Mouse (Mus musculus) forebrain, embryonic 13.5 days (tissue): ENCODE results near the gene Ubxn2a. TPM values are rescaled to one million over a fixed set of nuclear protein-coding genes. Genes with fewer than 3 reads are reported as not detected.
"Not testable (repeated sequence)": the region's sequence is repeated elsewhere in the genome, so short reads cannot be mapped to it uniquely, and the experiment has no call there.

Experiments
- ATAC-seq: fragments of 200-750 bp; cut with Nextera tagmentation; 2 replicates; pipeline ENCODE4 v1.8.0; 2017
- H3K27ac ChIP-seq: fragments of 300-500 bp; sonication (generic); 2 replicates; pipeline ENCODE4 v1.5.1; 2015; ENCODE audit warnings: inconsistent platforms, mild to moderate bottlenecking, moderate library complexity
- H3K27me3 ChIP-seq: fragments of 300-500 bp; sonication (generic); 2 replicates; pipeline ENCODE4 v1.6.1; 2015; ENCODE audit warnings: mild to moderate bottlenecking, inconsistent platforms
- H3K36me3 ChIP-seq: fragments of 300-500 bp; sonication (generic); 2 replicates; pipeline ENCODE4 v1.6.1; 2015; ENCODE audit warnings: mild to moderate bottlenecking, inconsistent platforms; ENCODE audit not compliant: poor library complexity, severe bottlenecking
- H3K4me1 ChIP-seq: fragments of 300-500 bp; sonication (generic); 2 replicates; pipeline ENCODE4 v1.6.1; 2015; ENCODE audit warnings: inconsistent platforms
- H3K4me2 ChIP-seq: fragments of 300-500 bp; sonication (generic); 2 replicates; pipeline ENCODE4 v1.6.1; 2015; ENCODE audit warnings: inconsistent platforms, mild to moderate bottlenecking, moderate library complexity
- H3K4me3 ChIP-seq: fragments of 300-500 bp; sonication (generic); 2 replicates; pipeline ENCODE4 v1.5.1; 2015; ENCODE audit warnings: mild to moderate bottlenecking, inconsistent platforms
- H3K9ac ChIP-seq: fragments of 300-500 bp; sonication (generic); 2 replicates; pipeline ENCODE4 v1.6.1; 2015; ENCODE audit warnings: mild to moderate bottlenecking, inconsistent platforms
- H3K9me3 ChIP-seq: fragments of 300-500 bp; sonication (generic); replicated peaks from 2 replicates; pipeline ENCODE4 v1.6.1; 2016; ENCODE audit warnings: inconsistent platforms
- WGBS: fragments of 180-500 bp; shearing (Covaris S2); methylation state at CpG from one replicate; pipeline ENCODE4 v1.1.7; 2015; 5-methylcytosine and 5-hydroxymethylcytosine counted together
- polyA plus RNA-seq: library from polyadenylated mRNA; unstranded; fragments of >200 nt; fragmentation: Nextera tagmentation; extraction: Ambion mirVana; gene quantifications from 2 replicates; pipeline ENCODE4 v1.2.1, GENCODE M21; 2015

Ubxn2a gene
- polyA plus RNA-seq, 1 experiment from 2014 or later: 47.2 TPM

DNA sequence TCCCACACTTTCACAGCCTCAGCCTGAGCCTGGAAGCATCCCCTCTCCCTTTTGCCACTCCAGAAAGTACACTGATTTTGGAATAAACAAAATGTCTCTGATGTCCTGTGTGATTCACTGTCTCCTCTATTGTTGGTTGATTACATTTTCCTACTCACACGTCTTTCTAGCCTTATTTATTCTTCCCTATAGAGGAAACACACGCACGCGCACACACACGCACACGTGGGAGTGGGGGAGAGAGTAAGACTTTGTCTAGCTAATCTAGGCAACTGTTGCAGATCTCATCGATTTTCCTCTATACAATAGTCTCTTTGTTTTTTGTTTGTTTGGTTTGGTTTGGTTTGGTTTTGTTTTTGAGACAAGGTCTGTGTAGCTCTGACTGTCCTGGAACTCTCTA, 886 bp upstream of the Ubxn2a start:
- 94% methylated on average over 7 of the region's 7 CpGs for WGBS
- H3K4me1 ChIP-seq: peaks cover 3% of the 10 kb centered on the region; the same call in 1 of the 2 replicates
- H3K4me3 ChIP-seq: no peak overlapping the region

DNA sequence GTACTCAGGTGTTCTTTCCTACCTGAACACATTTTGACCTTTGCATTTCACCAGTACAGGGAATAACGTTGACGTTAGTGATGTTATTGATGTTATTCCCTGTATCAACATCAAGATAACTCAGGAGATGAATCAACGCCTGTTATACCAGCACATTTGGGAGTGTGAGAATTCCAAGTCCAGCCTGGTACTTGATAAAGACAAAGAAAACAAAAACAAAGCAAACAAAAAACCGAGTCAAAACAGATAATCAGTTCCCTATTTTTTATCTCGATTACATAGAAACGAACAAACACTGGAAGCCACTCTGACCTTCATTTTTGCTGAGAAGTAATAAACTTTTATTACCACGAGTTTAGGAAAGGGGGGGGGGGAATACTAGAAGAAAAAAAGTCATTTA, 1.0 kb downstream of the Ubxn2a start:
- Histone ChIP-seq H3K4me2 (peak overlapping the region; percentile 78), H3K9me3 (no peaks in the 10 kb centered on the region), H3K27me3 (no peaks in the 10 kb centered on the region), H3K4me1 (peaks cover 3% of the 10 kb centered on the region; the same call in 1 of the 2 replicates), H3K36me3 (peaks cover 4% of the 10 kb centered on the region; the same call in 1 of the 2 replicates), H3K27ac (no peak overlapping the region), H3K9ac (peak overlapping the region; percentile 86), H3K4me3 (peak overlapping the region; percentile 69)
- WGBS: 61% methylated on average over 7 of the region's 7 CpGs
- no peak for ATAC-seq

More for the DNA sequence above, 886 bp upstream of the Ubxn2a start:
- Histone ChIP-seq H3K9ac (no peak overlapping the region), H3K9me3 (no peaks in the 10 kb centered on the region), H3K36me3 (no peaks in the 10 kb centered on the region), H3K27ac (no peak overlapping the region), H3K4me2 (no peak overlapping the region), H3K27me3 (no peaks in the 10 kb centered on the region)
- no peak for ATAC-seq

DNA sequence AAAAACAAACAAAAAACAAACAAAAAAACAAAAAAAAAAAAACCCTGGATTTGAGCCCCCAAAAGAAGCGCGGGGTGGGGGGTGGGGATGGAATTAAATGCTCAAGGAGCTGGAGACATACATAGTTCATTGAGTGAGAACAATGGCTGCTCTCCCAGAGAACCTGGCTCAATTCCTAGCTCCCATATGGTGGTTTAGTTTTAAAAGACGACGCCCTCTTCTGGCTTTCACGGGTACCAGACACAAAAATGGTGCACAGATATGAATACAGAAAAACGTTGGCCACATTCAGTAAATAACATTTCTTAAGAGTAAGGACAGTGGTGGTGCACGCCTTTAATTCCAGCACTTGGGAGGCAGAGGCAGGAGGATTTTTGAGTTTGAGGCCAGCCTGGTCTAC, 1.6 kb downstream of the Ubxn2a start:
- no peak overlapping the region for H3K27ac ChIP-seq
- H3K27me3 ChIP-seq: no peaks in the 10 kb centered on the region
- H3K9ac ChIP-seq: no peak overlapping the region
- H3K4me3 ChIP-seq: 0 out of 2 replicates have a peak overlapping the region, but pooled peaks have one; percentile 69
- peaks cover 3% of the 10 kb centered on the region; the same call in 1 of the 2 replicates for H3K4me1 ChIP-seq
- ATAC-seq: no peak
- H3K36me3 ChIP-seq: peaks cover 9% of the 10 kb centered on the region; the same call in 1 of the 2 replicates
- 64% methylated on average over 7 of the region's 7 CpGs for WGBS
- H3K9me3 ChIP-seq: no peaks in the 10 kb centered on the region
- peak overlapping the region; percentile 78; the same call in 1 of the 2 replicates for H3K4me2 ChIP-seq

DNA sequence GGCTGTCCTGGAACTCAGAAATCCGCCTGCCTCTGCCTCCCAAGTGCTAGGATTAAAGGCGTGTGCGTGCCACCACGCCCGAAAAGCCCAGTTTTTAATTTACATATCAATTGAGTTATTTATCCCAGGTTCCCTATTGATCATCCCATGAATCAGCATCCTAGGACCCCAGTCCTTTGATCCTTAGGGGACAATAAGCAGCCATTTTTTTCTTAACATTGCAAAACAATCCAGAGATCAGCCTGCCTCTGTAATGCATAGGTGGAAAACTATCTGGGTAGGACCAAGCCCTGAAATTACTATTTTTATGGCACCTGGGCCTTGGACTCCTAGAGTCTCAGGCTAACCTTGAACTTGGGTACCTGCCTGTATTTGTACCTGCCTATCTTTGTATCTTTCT, 9.5 kb downstream of the Ubxn2a start:
- Histone ChIP-seq H3K27ac (no peak overlapping the region), H3K9ac (no peak overlapping the region), H3K4me2 (no peak overlapping the region), H3K36me3 (peaks cover 28% of the 10 kb centered on the region), H3K27me3 (no peaks in the 10 kb centered on the region), H3K4me1 (no peaks in the 10 kb centered on the region), H3K9me3 (no peaks in the 10 kb centered on the region), H3K4me3 (no peak overlapping the region)
- WGBS: 89% methylated on average over 5 of the region's 5 CpGs
- ATAC-seq: no peak

DNA sequence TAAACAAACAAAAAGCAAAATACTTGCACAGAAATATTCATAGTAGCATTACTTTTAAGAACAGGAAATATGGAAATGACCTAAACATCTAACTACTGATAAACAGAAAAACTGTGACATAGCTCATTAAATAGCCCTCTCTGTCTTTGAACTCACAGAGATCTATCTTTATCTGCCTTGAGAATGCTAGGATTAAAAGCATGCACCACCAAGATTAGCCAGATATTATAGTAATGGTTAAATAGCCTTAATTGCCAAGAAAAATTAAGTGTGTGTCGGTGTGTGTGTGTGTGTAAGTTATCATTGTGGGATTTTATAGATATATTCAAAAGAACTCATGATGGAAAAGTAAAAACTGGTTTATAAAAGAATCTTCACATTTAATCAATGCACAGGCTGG, 17.6 kb downstream of the Ubxn2a start:
- Histone ChIP-seq H3K4me1 (no peaks in the 10 kb centered on the region), H3K36me3 (peaks cover 33% of the 10 kb centered on the region), H3K4me2 (no peak overlapping the region), H3K4me3 (no peak overlapping the region), H3K27me3 (no peaks in the 10 kb centered on the region), H3K9me3 (no peaks in the 10 kb centered on the region), H3K27ac (no peak overlapping the region), H3K9ac (no peak overlapping the region)
- WGBS: 91% methylated on average over 1 of the region's 1 CpGs
- ATAC-seq: no peak

DNA sequence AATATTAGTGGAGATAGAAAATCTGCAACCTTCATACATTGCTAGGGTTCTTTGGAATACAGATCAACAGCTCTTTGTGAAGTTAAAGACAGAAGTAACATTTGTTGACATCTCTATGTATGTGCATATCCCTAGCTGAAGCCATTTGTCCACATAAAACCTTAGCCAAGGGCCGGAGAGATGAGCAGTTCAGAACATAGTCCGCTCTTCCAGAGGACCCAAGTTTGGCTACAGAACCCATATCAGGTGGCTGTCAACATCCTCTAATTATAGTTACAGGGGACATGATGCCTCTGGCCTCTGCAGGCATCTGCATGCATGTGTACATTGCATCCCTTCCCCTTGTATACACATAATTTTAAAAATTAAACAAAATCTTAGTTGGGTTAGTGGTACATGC, 18.3 kb downstream of the Ubxn2a start:
- H3K9ac ChIP-seq: no peak overlapping the region
- no peaks in the 10 kb centered on the region for H3K4me1 ChIP-seq
- no peak for ATAC-seq
- no peak overlapping the region for H3K4me3 ChIP-seq
- no peak overlapping the region for H3K4me2 ChIP-seq
- no peak overlapping the region for H3K27ac ChIP-seq
- H3K36me3 ChIP-seq: peaks cover 38% of the 10 kb centered on the region
- 98% methylated on average over 2 of the region's 2 CpGs for WGBS
- H3K27me3 ChIP-seq: no peaks in the 10 kb centered on the region
- H3K9me3 ChIP-seq: no peaks in the 10 kb centered on the region

DNA sequence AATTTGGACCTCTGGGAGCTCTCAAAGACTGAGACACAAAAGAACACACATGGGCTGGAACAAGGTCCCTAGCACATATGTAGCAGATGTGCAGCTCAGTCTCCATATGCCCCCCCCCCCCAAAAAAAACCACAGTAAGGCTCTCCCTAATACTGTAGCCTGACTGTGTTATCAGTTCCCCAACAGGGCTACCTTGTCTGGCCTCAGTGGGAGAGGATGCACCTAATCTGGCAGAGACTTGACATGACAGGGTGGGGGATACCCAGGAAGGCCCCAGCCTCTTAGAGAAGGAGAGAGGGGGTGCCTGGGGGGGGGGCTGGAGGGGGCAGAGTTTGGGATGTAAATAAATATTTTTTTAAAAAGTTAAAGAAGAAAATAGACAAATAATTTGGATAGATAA, 18.8 kb downstream of the Ubxn2a start:
- H3K27me3 ChIP-seq: no peaks in the 10 kb centered on the region
- H3K27ac ChIP-seq: no peak overlapping the region
- H3K4me1 ChIP-seq: no peaks in the 10 kb centered on the region
- peaks cover 34% of the 10 kb centered on the region for H3K36me3 ChIP-seq
- H3K9me3 ChIP-seq: no peaks in the 10 kb centered on the region
- no peak overlapping the region for H3K4me2 ChIP-seq
- no peak for ATAC-seq
- no peak overlapping the region for H3K9ac ChIP-seq
- H3K4me3 ChIP-seq: no peak overlapping the region

DNA sequence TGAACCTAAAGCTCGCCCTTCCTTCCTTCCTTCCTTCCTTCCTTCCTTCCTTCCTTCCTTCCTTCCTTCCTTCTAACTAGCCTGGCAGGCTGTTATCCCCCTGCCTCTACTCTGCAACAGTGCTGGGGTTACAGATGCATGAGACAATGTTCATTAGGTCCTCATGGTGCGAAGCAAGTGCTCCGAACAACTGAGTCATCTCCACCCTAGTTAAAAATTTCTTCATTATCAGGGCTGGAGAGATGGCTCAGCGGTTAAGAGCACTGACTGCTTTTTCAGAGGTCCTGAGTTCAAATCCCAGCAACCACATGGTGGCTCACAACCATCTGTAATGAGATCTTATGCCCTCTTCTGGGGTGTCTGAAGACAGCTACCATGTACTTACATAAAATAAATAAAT, 20.9 kb downstream of the Ubxn2a start:
- not testable (repeated sequence) for H3K27ac ChIP-seq, ATAC-seq, H3K4me2 ChIP-seq, H3K27me3 ChIP-seq, H3K9ac ChIP-seq, H3K4me3 ChIP-seq, H3K9me3 ChIP-seq, H3K4me1 ChIP-seq
- peaks cover 30% of the 10 kb centered on the region for H3K36me3 ChIP-seq
- 99% methylated on average over 4 of the region's 4 CpGs for WGBS

DNA sequence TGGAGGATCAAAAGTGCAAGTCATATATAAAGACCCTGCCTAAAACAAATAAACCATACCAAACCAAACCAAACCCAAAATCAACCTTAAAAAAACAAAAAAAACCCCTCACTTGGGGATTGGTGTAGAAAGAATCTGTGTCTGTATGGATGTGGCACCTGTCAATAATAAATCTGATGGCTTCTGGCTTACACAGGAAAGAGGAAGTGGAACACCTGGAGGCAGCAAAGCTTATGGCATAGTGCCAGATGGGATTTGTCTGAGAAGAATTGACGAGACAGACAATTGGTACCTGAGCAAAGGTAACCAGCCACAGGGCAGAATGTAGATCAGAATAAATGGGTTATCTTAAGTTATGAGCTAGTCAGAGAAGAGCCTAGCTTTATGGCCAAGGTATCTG, 22.4 kb downstream of the Ubxn2a start:
- Histone ChIP-seq H3K9me3 (no peaks in the 10 kb centered on the region), H3K4me2 (no peak overlapping the region), H3K27me3 (no peaks in the 10 kb centered on the region), H3K4me3 (no peak overlapping the region), H3K9ac (no peak overlapping the region), H3K36me3 (peaks cover 21% of the 10 kb centered on the region), H3K4me1 (no peaks in the 10 kb centered on the region), H3K27ac (no peak overlapping the region)
- ATAC-seq: no peak
- WGBS: 84% methylated on average over 1 of the region's 1 CpGs

DNA sequence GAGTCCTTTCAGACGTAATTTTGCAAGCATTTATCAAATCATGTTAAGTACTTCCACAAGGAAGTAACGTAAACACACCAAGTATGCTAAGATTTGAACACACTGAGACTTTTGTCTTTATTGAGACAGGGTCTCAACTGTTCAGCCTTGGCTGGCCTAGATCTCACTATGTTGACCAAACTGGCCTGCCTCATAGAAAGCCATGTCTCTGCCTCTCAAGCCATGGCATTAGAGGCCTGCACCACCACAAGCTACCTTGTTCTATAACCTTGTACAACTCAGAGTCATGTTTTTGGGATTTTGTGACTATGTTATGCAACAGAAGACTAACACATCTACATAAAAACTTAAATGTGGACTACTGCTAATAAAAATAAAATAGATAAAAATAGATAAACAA, 25.4 kb downstream of the Ubxn2a start:
- Histone ChIP-seq H3K4me3 (no peak overlapping the region), H3K36me3 (peaks cover 30% of the 10 kb centered on the region), H3K9ac (no peak overlapping the region), H3K9me3 (no peaks in the 10 kb centered on the region), H3K4me1 (no peaks in the 10 kb centered on the region), H3K4me2 (no peak overlapping the region), H3K27me3 (no peaks in the 10 kb centered on the region), H3K27ac (no peak overlapping the region)
- 95% methylated on average over 2 of the region's 2 CpGs for WGBS
- ATAC-seq: no peak

DNA sequence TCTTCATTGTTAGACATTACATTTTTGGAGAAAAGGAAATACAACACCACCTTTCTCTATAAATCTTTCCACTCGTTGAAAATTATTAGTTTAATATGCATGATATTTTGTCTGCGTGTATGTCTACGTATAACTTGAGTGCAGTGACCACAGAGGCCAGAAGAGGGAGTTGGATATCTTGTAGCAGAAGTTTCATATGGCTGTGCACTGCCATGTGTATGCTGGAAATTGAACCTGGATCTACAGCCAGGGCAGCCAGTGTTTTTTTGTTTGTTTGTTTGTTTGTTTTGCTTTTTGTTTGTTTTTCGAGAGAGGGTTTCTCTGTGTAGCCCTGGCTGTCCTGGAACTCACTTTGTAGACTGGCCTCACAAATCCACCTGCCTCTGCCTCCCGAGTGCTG, 28.5 kb downstream of the Ubxn2a start:
- H3K4me3 ChIP-seq: no peak overlapping the region
- H3K36me3 ChIP-seq: peaks cover 24% of the 10 kb centered on the region
- 95% methylated on average over 5 of the region's 5 CpGs for WGBS
- H3K9ac ChIP-seq: no peak overlapping the region
- H3K27me3 ChIP-seq: no peaks in the 10 kb centered on the region
- no peaks in the 10 kb centered on the region for H3K9me3 ChIP-seq
- peaks cover 7% of the 10 kb centered on the region for H3K4me1 ChIP-seq
- no peak overlapping the region for H3K4me2 ChIP-seq
- no peak overlapping the region for H3K27ac ChIP-seq
- no peak for ATAC-seq

DNA sequence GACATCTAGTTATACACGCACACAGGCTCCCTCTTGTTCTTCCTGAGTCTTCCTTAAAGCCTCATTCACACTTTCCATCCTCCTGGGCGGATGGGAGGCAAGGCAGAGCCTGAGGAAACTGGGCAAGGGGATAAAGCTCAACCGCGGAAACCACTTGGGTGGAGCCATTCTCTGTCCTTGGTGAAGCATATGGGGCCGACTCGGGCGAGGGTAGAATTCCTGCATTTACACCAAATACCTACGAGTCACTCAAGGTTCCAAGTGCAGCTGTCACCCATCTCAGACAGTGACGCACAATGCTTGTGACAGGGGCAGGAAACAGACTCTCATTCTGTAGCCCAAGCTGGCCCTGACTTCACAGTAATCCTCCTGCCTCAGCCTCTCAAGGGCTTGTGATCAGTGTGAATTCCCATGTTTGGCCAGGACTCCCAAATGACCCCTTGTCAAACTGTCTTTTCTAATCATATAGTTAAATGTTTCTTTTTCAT, 29.2 kb downstream of the Ubxn2a start:
- Histone ChIP-seq H3K4me2 (no peak overlapping the region), H3K27ac (no peak overlapping the region), H3K9me3 (no peaks in the 10 kb centered on the region), H3K4me1 (peaks cover 12% of the 10 kb centered on the region), H3K9ac (no peak overlapping the region), H3K36me3 (peaks cover 24% of the 10 kb centered on the region), H3K4me3 (no peak overlapping the region), H3K27me3 (peaks cover 5% of the 10 kb centered on the region; the same call in 1 of the 2 replicates)
- 88% methylated on average over 9 of the region's 9 CpGs for WGBS
- no peak for ATAC-seq

DNA sequence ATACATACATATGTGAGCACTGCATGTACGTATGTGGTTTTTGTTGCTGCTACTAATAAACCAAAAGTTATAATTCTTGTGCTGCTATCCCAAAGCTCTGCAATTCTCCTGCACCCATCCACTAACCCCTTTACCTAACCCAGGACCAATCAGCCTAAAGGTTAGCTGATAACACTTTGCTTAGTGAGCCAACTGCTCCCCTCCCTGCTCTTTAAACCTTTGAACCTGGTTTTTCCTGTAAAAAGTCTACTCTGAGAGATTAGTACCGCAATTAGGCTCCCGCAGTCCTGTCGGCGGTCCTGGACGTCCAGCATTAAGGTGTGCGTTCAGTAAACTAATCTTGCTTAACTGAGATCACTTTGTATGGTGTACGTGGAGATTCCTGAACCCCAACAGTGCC, 31.9 kb downstream of the Ubxn2a start:
- no peak overlapping the region for H3K27ac ChIP-seq
- no peak for ATAC-seq
- peaks cover 12% of the 10 kb centered on the region for H3K4me1 ChIP-seq
- H3K4me2 ChIP-seq: no peak overlapping the region
- no peak overlapping the region for H3K9ac ChIP-seq
- WGBS: 77% methylated on average over 8 of the region's 8 CpGs
- peaks cover 10% of the 10 kb centered on the region; the same call in 1 of the 2 replicates for H3K27me3 ChIP-seq
- no peaks in the 10 kb centered on the region for H3K9me3 ChIP-seq
- peaks cover 15% of the 10 kb centered on the region for H3K36me3 ChIP-seq
- H3K4me3 ChIP-seq: no peak overlapping the region
